Mouse (Mus musculus) G1E (cell line): Measurements from ENCODE around the gene Bend6. TPM values are rescaled to one million over a fixed set of nuclear protein-coding genes. Genes with fewer than 3 reads are reported as not detected.

ENCODE experiments used
- ATAC-seq: 2 replicates; pipeline ENCODE4 v1.8.0; 2016; ENCODE audit warnings: mild to moderate bottlenecking; ENCODE audit not compliant: insufficient number of reproducible peaks, poor library complexity, low FRiP score, severe bottlenecking; ENCODE audit errors: extremely low read depth
- DNase-seq: peaks from one replicate; pipeline ENCODE4 v3.0.0; 2012; ENCODE audit warnings: low spot score
- H3K27me3 ChIP-seq: 2 replicates; pipeline ENCODE4 v1.6.1; 2012; ENCODE audit warnings: mild to moderate bottlenecking, low read length, inconsistent platforms; ENCODE audit not compliant: insufficient read depth
- H3K36me3 ChIP-seq: replicated peaks from 2 replicates; pipeline ENCODE3; 2012; ENCODE audit warnings: mild to moderate bottlenecking, inconsistent platforms
- H3K4me1 ChIP-seq: 2 replicates; pipeline ENCODE4 v1.6.1; 2012; ENCODE audit warnings: low read depth, low read length, inconsistent platforms, mixed read lengths; ENCODE audit not compliant: insufficient read depth
- H3K4me3 ChIP-seq: 2 replicates; pipeline ENCODE4 v1.5.1; 2012; ENCODE audit warnings: low read depth, mild to moderate bottlenecking, inconsistent platforms, low read length, moderate library complexity, mixed read lengths
- H3K9me3 ChIP-seq: replicated peaks from 2 replicates; pipeline ENCODE4 v1.6.1; 2012; ENCODE audit warnings: inconsistent platforms
- CTCF ChIP-seq: IDR thresholded peaks from 2 replicates; pipeline ENCODE4 v1.5.1; 2012; ENCODE audit warnings: low read depth, low read length, inconsistent platforms, mixed read lengths
- GATA1 ChIP-seq: IDR thresholded peaks from 2 replicates; pipeline ENCODE4 v1.6.1; 2012; ENCODE audit warnings: borderline replicate concordance, low read length, inconsistent platforms, mixed read lengths
- GATA2 ChIP-seq: IDR thresholded peaks from 2 replicates; pipeline ENCODE4 v1.6.1; 2012; ENCODE audit warnings: low read depth, low read length, inconsistent platforms, borderline replicate concordance
- POLR2AphosphoS5 ChIP-seq: IDR thresholded peaks from 2 replicates; pipeline ENCODE4 v1.6.1; 2012; ENCODE audit warnings: low read depth, low read length, inconsistent platforms; ENCODE audit not compliant: insufficient replicate concordance
- TAL1 ChIP-seq: conservative IDR thresholded peaks from 2 replicates; pipeline ENCODE4 v1.6.1; 2012; ENCODE audit warnings: low read depth, low read length, inconsistent platforms, mixed read lengths
- polyA plus RNA-seq: library from polyadenylated mRNA; stranded (reverse); fragments of >175 nt; gene quantifications from 2 replicates; pipeline ENCODE4 v1.2.3, GENCODE M21; 2012
- total RNA-seq, 2 experiments: library from RNA; stranded (forward) in 1 of 2; stranded (reverse) in 1 of 2; fragments of 200-1000 nt in 1 of 2; fragments of >200 nt in 1 of 2; fragmentation: Nextera tagmentation in 1 of 2; gene quantifications; 2 replicates each; pipeline ENCODE4 v1.2.3; 2014 to 2017

Bend6 gene
- total and polyA plus RNA-seq, 3 experiments: not detected

DNA sequence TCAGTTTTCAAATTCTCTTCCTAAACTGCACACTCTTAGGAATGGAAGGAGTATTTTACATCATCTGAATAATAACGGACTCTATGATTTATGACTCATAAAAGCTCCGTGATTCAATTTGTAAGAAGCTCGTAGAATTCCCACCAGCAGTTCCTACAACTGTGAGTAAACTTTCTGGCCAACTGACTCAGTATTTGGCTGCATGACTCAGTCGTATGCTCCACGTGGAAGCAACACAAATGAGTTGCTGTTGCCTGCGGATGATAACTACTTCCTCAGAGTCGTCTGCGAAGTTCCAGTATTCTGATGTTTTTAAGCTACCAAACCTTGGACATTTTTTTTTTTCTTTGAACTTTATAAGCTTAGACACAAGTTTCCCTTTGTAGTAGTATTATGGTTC lies 7.4 kb downstream of the Bend6 start:
- Histone ChIP-seq H3K27me3 (no peaks in the 10 kb centered on the region), H3K4me1 (no peaks in the 10 kb centered on the region), H3K9me3 (no peaks in the 10 kb centered on the region), H3K4me3 (no peak overlapping the region), H3K36me3 (no peaks in the 10 kb centered on the region)
- no peak for ATAC-seq
- TF ChIP-seq TAL1 (no peak), POLR2AphosphoS5 (no peak), GATA1 (no peak), CTCF (no peak), GATA2 (no peak)
- DNase-seq: no peak

- DNase-seq (no peak), ATAC-seq (no peak)
- H3K4me1 ChIP-seq: no peaks in the 10 kb centered on the region
- H3K4me3 ChIP-seq: no peak overlapping the region
- no peaks in the 10 kb centered on the region for H3K27me3 ChIP-seq
- no peak for TF ChIP-seq GATA2
- TF ChIP-seq GATA1: no peak
- TF ChIP-seq POLR2AphosphoS5: no peak
- no peak for TF ChIP-seq CTCF
- no peak for TF ChIP-seq TAL1
- no peaks in the 10 kb centered on the region for H3K9me3 ChIP-seq
- H3K36me3 ChIP-seq: no peaks in the 10 kb centered on the region
Observed at GRCm38 (mm10) chr1:33898373-33898772, 9.2 kb downstream of the Bend6 start.

GRCm38 (mm10) chr1:33897426-33897825 lies 10.2 kb downstream of the Bend6 start:
- Histone ChIP-seq H3K9me3 (no peaks in the 10 kb centered on the region), H3K27me3 (no peaks in the 10 kb centered on the region), H3K4me1 (no peaks in the 10 kb centered on the region), H3K36me3 (no peaks in the 10 kb centered on the region), H3K4me3 (no peak overlapping the region)
- ATAC-seq: no peak
- no peak for DNase-seq
- no peak for TF ChIP-seq CTCF

GRCm38 (mm10) chr1:33896666-33897065 lies 10.9 kb downstream of the Bend6 start:
- ATAC-seq (no peak), DNase-seq (no peak)
- Histone ChIP-seq H3K36me3 (no peaks in the 10 kb centered on the region), H3K4me3 (no peak overlapping the region), H3K9me3 (no peaks in the 10 kb centered on the region), H3K4me1 (no peaks in the 10 kb centered on the region), H3K27me3 (no peaks in the 10 kb centered on the region)
- TF ChIP-seq POLR2AphosphoS5 (no peak), GATA2 (no peak), GATA1 (no peak), CTCF (no peak), TAL1 (no peak)

GRCm38 (mm10) chr1:33896116-33896515 lies 11.5 kb downstream of the Bend6 start:
- Histone ChIP-seq H3K9me3 (no peaks in the 10 kb centered on the region), H3K4me1 (no peaks in the 10 kb centered on the region), H3K36me3 (no peaks in the 10 kb centered on the region), H3K27me3 (no peaks in the 10 kb centered on the region), H3K4me3 (no peak overlapping the region)
- no peak for ATAC-seq
- TF ChIP-seq CTCF: no peak
- TF ChIP-seq TAL1: no peak
- TF ChIP-seq GATA2: no peak
- no peak for TF ChIP-seq POLR2AphosphoS5
- no peak for DNase-seq

GRCm38 (mm10) chr1:33892784-33893183 lies 14.8 kb downstream of the Bend6 start:
- H3K4me1 ChIP-seq: no peaks in the 10 kb centered on the region
- no peaks in the 10 kb centered on the region for H3K36me3 ChIP-seq
- H3K9me3 ChIP-seq: no peaks in the 10 kb centered on the region
- TF ChIP-seq GATA2 (no peak), TAL1 (no peak), CTCF (peak; percentile 27; the same call in 1 of the 2 replicates), POLR2AphosphoS5 (no peak), GATA1 (no peak)
- no peak overlapping the region for H3K4me3 ChIP-seq
- H3K27me3 ChIP-seq: no peaks in the 10 kb centered on the region
- DNase-seq (no peak), ATAC-seq (no peak)

DNA sequence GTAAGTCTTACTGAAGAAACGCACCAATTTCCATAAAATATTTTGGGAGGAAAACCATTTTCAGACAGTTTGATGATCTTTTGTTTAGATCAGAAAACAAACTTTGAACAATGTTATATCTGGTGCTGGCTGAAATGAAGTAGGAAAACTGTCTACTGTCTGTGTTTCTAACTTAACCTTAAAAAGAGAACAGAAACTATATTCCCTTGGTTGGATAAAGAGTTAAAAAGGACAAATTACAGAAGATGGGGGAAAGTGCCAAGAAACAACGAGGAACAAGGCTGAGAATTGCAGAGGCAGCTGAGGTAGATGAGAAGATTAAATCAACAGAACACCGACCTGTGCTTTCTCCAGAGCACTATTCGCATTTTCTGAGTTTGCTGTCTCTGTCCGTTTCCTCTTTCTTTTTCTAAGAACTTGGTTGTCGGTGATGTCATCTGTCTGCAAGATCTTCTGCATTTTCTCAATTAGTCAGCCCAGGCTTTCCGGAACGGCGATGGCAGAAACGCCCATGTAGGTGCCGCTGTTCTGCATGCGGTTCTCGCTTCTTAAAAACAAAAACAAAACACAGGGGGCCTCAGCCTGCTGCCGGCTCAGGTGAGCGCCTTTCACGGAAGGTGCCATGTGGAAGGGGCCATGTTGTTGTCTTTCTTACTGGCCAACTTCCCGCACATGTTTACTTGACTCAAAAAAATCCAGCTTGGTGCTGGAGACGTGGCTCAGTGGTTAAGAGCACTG lies 24.3 kb downstream of the Bend6 start:
- no peak for DNase-seq

More for the DNA sequence above, 24.3 kb downstream of the Bend6 start:
- no peaks in the 10 kb centered on the region for H3K4me1 ChIP-seq
- no peaks in the 10 kb centered on the region for H3K9me3 ChIP-seq
- H3K4me3 ChIP-seq: no peak overlapping the region
- no peaks in the 10 kb centered on the region for H3K27me3 ChIP-seq
- no peak for ATAC-seq
- H3K36me3 ChIP-seq: no peaks in the 10 kb centered on the region
- TF ChIP-seq CTCF: no peak
- no peak for TF ChIP-seq TAL1
- no peak for TF ChIP-seq POLR2AphosphoS5
- TF ChIP-seq GATA2: no peak
- no peak for TF ChIP-seq GATA1
